Mouse (Mus musculus): ENCODE data around the gene Cflar.
"Not testable (repeated sequence)": the region's sequence is repeated elsewhere in the genome, so short reads cannot be mapped to it uniquely, and the experiment has no call there.

Gene Cflar

GRCm38 (mm10) chr1:58711365-58712016 lies at the start of gene Cflar:
TSS of gene Cflar (plus strand) at chr1:58711508.
- in situ Hi-C loops (cut with MboI, MseI), result loop anchor here in 1 of 2 experiments (10.0 kb wide), 1 partner anchor 287 kb away; the partner anchor contains the start of gene Clk1

- in situ Hi-C loops (cut with MboI, MseI), result loop anchor here in 1 of 2 experiments (5.0 kb wide), 1 partner anchor 195 kb away; no protein-coding TSS in a partner anchor
These were observed 48.6 kb upstream of the Cflar start for GRCm38 (mm10) chr1:58662671-58663070.

- in situ Hi-C loops (cut with MboI, MseI), result loop anchor here in 1 of 2 experiments (5.0 kb wide), 1 partner anchor 194 kb away; no protein-coding TSS in a partner anchor
These were observed 47.9 kb upstream of the Cflar start for GRCm38 (mm10) chr1:58663365-58663764.

DNA sequence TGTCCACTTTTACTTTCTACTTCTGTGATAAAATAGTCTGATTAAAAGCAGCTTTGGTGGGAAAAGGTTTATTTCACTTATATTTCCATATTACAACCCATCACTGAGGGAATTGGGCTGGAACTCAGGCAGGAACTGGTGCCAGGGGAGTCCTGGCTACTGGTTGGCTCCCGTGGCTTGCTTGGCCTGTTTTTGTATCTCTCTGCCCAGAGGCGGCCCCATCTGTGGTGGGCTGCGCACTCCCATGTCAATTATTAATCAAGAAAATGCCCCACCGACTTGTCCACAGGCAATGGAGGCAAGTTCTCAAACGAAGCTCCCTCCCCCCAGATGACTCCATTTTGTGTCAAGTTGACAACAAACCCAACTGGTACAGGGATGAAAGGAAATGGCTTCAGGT lies 43.1 kb upstream of the Cflar start:
- in situ Hi-C loops (cut with MboI, MseI), result no loop called here

DNA sequence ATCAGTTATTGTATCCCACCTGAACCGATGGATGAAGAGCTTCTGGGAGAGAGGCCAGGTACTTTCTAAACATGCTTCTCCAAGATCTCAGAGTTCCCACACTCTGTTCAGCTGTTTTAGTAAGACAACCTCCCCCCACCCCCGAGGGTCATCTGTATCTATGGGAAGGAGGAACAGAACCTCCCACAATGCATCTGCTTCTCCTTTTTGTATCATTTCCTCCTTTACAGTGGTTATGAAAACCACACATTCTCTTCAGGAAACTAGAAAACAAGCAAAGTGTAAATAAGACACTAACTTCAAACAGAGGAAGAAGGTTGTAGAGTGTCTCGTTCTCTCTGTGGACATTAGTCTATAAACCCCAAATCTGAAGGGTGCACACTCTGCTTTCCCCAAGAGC lies 41.7 kb upstream of the Cflar start:
- in situ Hi-C loops (cut with MboI, MseI), result loop anchor here (10.0 kb wide), 1 partner anchor 105 kb away; no protein-coding TSS in a partner anchor

DNA sequence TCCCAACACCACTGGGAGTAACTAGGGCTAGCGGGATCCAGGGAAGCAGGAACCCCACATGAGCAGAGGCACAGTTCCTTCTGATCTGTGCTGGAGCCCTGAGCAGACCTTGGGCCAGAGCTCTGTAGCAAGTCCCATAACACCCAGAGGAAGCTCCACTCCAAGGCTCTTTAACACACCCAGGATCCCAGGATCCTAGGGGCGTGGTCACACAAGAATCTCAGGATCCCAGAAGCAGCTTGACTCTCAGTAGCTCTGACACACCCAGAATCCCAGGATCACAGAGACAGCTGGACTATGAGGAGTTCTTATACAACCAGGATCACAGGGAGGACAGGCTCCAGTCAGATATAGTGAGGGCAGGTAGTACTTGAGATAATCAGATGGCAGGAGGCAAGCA lies 39.2 kb upstream of the Cflar start:
- in situ Hi-C loops (cut with MboI, MseI), result loop anchor here (10.0 kb wide), 1 partner anchor 107 kb away; no protein-coding TSS in a partner anchor

DNA sequence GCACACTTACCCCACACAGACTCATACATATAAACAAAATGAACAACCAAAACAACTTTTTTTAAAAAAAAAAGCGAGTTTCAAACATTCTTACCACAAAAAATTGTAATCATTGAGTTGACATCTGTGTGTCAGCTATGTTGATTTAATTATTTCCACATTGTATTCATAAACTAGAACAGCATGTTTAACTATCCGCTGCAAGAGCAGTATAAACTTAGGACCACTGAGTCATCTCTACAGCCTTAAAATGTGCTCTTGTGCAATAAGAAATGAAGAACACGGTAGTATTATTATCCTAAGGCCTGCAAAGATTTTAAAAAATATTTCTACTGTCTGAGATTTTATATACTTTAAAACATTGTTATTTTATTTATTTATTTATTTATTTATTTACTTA lies 36.3 kb upstream of the Cflar start:
- in situ Hi-C loops (cut with MboI, MseI), result loop anchor here (10.0 to 25.0 kb wide), 2 partner anchors 110 to 663 kb away; partner anchors contain the start of gene Kctd18 (in 1 of the 2)

DNA sequence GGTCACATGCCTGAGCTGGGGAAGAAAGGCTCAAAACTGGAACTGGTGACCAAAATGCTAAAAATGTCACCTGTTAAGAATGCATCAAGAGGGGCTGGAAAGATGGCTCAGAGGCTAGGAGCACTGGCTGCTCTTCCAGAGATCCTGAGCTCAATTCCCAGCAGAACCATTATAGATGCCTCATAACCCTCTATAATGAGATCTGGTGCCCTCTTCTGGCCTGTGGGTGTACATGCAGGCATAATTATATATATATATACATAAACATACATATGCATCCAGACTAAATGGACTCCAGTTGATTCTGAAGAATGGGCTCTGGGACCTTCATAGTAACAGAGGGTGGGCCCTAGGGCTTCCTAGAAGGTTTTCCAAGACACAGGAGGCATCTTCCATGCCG lies 33.7 kb upstream of the Cflar start:
- in situ Hi-C loops (cut with MboI, MseI), result loop anchor here (10.0 to 25.0 kb wide), 2 partner anchors 113 to 665 kb away; partner anchors contain the start of gene Kctd18 (in 1 of the 2)

DNA sequence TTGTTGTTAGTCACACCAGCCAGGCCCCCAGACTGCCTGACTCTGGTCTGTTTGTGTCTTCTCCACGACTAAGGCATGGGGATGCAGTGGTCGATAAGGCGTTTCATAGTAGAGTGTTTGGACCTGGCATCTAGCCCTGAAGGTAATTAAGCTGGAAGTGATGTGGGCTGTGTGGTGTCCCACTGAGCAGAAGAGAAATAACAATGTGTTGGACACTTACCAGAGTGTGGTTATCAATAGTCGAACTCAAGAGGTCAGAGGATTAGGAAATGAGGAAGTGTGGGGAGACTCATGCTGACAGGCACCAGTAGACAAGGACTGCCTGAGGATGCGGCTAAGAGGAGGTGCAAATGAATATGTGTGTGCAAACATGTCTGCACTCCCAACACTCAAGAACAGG lies 32.9 kb upstream of the Cflar start:
- in situ Hi-C loops (cut with MboI, MseI), result loop anchor here (10.0 to 25.0 kb wide), 2 partner anchors 114 to 666 kb away; partner anchors contain the start of gene Kctd18 (in 1 of the 2)

- in situ Hi-C loops (cut with MboI, MseI), result loop anchor here in 1 of 2 experiments (25.0 kb wide), 1 partner anchor 677 kb away; the partner anchor contains the start of gene Kctd18
These were observed 21.9 kb upstream of the Cflar start for GRCm38 (mm10) chr1:58689426-58689825.

DNA sequence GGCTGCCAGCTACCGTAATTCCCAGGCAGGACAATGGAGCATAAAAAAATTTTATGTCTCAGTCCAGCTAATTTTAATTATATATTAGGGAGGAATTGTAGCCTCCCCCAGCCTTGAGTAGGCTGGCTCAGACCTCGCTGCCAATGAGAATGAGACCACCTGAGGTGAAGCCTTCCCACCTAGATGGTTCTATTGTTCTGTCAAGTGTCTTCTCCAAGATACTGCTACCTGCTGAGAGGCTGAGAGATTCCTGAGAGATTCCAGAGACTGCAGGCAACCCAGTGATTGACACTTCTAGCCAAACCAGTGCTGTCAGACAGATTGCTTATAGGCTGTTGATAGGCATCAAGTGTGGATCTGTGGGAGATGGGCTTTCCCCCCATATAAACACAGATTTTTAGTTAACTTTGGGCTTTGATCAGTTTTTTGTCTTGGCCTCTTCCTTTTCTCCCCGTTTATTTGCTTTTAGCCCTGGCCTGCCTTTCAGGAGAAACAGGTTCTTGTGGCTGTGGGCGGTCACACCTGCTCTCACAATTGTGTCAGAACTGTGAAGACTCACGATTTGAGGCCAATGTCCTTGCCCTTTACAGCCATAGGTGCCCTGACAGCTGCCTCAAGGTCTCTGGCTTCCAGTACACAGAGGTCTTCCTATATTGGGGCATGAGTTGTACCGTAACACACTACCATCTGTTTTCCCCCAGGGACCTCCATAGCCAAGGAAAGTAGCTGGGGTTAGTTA lies 21.1 kb upstream of the Cflar start:
- in situ Hi-C loops (cut with MboI, MseI), result loop anchor here in 1 of 2 experiments (5.0 to 25.0 kb wide), 2 partner anchors 202 to 678 kb away; partner anchors contain the start of gene Kctd18

- in situ Hi-C loops (cut with MboI, MseI), result loop anchor here in 1 of 2 experiments (5.0 to 25.0 kb wide), 2 partner anchors 201 to 679 kb away; partner anchors contain the start of gene Kctd18
These were observed 20.3 kb upstream of the Cflar start for GRCm38 (mm10) chr1:58690834-58691488.

DNA sequence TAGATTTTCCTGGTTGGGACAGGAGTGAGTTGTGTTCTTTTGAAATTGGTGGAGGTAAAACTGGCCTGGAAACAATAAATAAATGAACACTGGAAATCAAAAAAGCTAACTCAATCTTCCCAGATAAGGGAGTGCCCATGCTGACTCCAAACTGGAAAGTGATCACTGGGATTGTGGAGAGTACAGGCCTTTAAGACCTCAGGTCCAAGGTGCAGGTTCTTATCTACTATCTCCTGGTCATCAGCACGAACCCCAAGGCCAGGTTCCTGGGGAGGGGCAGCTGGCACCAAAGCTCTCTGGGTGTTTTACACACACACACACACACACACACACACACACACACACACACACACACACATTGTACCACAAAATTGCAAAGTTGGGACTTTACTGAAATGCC lies 19.6 kb upstream of the Cflar start:
- in situ Hi-C loops (cut with MboI, MseI), result loop anchor here in 1 of 2 experiments (5.0 to 25.0 kb wide), 2 partner anchors 201 to 679 kb away; partner anchors contain the start of gene Kctd18

- in situ Hi-C loops (cut with MboI, MseI), result loop anchor here in 1 of 2 experiments (5.0 to 25.0 kb wide), 2 partner anchors 199 to 681 kb away; partner anchors contain the start of gene Kctd18
These were observed 17.6 kb upstream of the Cflar start for GRCm38 (mm10) chr1:58693696-58694095.

- in situ Hi-C loops (cut with MboI, MseI), result loop anchor here (5.0 to 25.0 kb wide), 2 partner anchors 201 to 684 kb away; partner anchors contain the start of gene Kctd18 (in 1 of the 2)
These were observed 15.5 kb upstream of the Cflar start, which contains the start of gene Als2cr12 for GRCm38 (mm10) chr1:58695810-58696209. TSS of gene Als2cr12 (minus strand) at chr1:58695989.

DNA sequence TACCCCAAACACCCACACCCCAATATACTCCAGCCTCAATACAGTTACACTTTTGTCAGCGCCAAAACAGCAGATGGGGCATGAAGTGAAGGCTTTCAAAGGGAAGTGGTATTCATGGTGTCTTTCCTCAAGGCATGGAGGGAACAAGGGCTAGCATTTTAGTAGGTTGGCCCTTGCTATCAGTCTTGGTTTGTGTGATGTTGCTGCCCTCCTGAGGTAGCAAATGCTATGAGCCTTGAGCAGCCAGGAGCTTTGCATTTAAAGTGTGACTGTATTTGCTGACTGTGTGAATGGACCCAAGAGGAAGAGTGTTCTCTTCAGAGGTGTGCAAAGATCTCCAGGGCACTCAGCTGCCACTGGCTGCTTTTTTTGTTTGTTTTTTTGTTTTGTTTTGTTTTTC lies 13.7 kb upstream of the Cflar start:
- in situ Hi-C loops (cut with MboI, MseI), result loop anchor here (5.0 to 25.0 kb wide), 2 partner anchors 200 to 685 kb away; partner anchors contain the start of gene Kctd18 (in 1 of the 2)

DNA sequence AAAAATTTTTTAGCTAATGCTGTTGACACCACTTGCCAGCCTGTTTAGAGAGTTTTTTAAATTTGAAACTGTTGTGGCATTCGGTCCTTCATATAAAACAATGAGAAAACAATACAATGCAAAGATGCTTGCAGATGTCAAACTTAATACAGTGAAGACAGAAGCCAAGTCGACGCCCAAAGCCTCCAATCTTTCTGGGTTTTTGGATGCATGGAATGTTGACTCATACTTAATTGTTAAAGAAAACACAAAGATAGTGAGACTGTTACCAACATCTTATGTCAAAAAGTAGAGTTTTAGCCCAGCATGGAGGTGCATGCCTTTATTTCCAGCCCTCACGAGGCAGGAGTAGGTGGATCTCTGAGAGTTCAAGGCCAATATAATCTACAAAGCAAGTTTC lies 12.5 kb upstream of the Cflar start:
- in situ Hi-C loops (cut with MboI, MseI), result loop anchor here (5.0 to 25.0 kb wide), 2 partner anchors 199 to 686 kb away; partner anchors contain the start of gene Kctd18 (in 1 of the 2)

GRCm38 (mm10) chr1:58699988-58700387 lies 11.3 kb upstream of the Cflar start:
- in situ Hi-C loops (cut with MboI, MseI), result loop anchor here (5.0 to 25.0 kb wide), 2 partner anchors 197 to 688 kb away; partner anchors contain the start of gene Kctd18 (in 1 of the 2)

DNA sequence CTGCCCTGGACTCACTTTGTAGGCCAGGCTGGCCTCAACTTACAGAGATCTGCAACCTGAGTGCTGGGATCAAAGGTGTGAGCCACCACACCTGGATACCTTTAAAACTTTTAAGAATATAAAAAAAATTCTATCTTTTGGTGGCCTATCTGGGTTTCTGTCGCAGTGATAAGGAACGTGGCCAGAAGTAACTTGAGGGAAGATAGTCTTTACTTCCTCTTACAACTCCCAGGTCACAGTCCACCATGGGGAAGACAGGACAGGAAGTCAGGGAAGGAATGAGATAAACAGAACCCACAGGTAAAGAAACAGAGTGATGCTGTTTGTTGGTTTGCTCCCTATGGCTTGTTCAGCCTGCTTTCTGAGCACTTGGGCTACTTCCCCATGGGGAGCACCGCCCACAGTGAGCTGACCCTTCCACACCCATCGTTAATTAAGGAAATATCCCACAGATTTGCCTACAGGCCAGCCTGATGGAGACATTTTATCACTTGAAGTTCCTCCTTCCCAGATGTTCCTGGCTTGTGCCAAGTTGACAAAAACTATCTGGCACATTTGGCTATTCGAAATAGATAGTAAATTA lies 10.6 kb upstream of the Cflar start:
- in situ Hi-C loops (cut with MboI, MseI), result not testable (repeated sequence)

- in situ Hi-C loops (cut with MboI, MseI), result loop anchor here in 1 of 2 experiments (10.0 kb wide), 1 partner anchor 285 kb away; the partner anchor contains the start of gene Clk1
These were observed 1.3 kb upstream of the Cflar start for GRCm38 (mm10) chr1:58710043-58710442.

Measured in T-helper 17 cell (primary cell).